Mouse (Mus musculus) C2C12 (cell line): Measurements from ENCODE around the gene 9130409I23Rik. TPM values are rescaled to one million over a fixed set of nuclear protein-coding genes. Genes with fewer than 3 reads are reported as not detected.
A peak's percentile ranks its signal among the peaks of the same experiment; 100 is the strongest.

Experiments used
- H3K27me3 ChIP-seq: one replicate; pipeline ENCODE4 v1.6.1; 2011; ENCODE audit not compliant: control insufficient read depth, insufficient read depth, insufficient read length
- H3K36me3 ChIP-seq: one replicate; pipeline ENCODE4 v1.6.1; 2011; ENCODE audit not compliant: control insufficient read depth, insufficient read depth
- H3K4me3 ChIP-seq: one replicate; pipeline ENCODE4 v1.5.1; 2011; ENCODE audit warnings: mild to moderate bottlenecking, control low read depth; ENCODE audit not compliant: poor library complexity, insufficient read depth, severe bottlenecking
- H3K79me2 ChIP-seq: one replicate; pipeline ENCODE4 v1.6.1; 2011; ENCODE audit not compliant: control insufficient read depth, insufficient read depth
- H3K79me3 ChIP-seq: one replicate; pipeline ENCODE4 v1.6.1; 2011; ENCODE audit warnings: low read depth, control low read depth
- H3ac ChIP-seq: one replicate; pipeline ENCODE3; 2011; ENCODE audit warnings: low read depth; ENCODE audit not compliant: control insufficient read depth, insufficient read length
- CEBPB ChIP-seq: IDR thresholded peaks from one replicate; pipeline ENCODE4 v1.6.1; 2011; ENCODE audit warnings: low read depth, mild to moderate bottlenecking, control low read depth, moderate library complexity
- CTCF ChIP-seq: IDR thresholded peaks from one replicate; pipeline ENCODE4 v1.5.1; 2011; ENCODE audit not compliant: control insufficient read depth, insufficient read depth, insufficient read length
- FOSL1 ChIP-seq: IDR thresholded peaks from one replicate; pipeline ENCODE4 v1.8.0; 2011; ENCODE audit warnings: mild to moderate bottlenecking, low read length; ENCODE audit not compliant: poor library complexity, insufficient read depth, severe bottlenecking
- MAX ChIP-seq: IDR thresholded peaks from one replicate; pipeline ENCODE4 v1.6.1; 2011; ENCODE audit warnings: mild to moderate bottlenecking, control low read depth
- MYOD1 ChIP-seq: IDR thresholded peaks from one replicate; pipeline ENCODE4 v1.6.1; 2011; ENCODE audit warnings: low read depth; ENCODE audit not compliant: control insufficient read depth, insufficient read length
- MYOG ChIP-seq: IDR thresholded peaks from one replicate; pipeline ENCODE4 v1.6.1; 2011; ENCODE audit not compliant: control insufficient read depth, insufficient read length; ENCODE audit errors: extremely low read depth
- USF1 ChIP-seq: IDR thresholded peaks from one replicate; pipeline ENCODE4 v1.6.1; 2011; ENCODE audit warnings: low read depth, mild to moderate bottlenecking, control low read depth, moderate library complexity
- polyA plus RNA-seq: library from polyadenylated mRNA; unstranded; fragments of >200 nt; fragmentation: generic; extraction: Trizol; gene quantifications from one replicate; pipeline ENCODE4 v1.2.1, GENCODE M21; 2012; ENCODE audit warnings: missing spikeins

Gene 9130409I23Rik
- polyA plus RNA-seq, 1 experiment, result not detected

DNA sequence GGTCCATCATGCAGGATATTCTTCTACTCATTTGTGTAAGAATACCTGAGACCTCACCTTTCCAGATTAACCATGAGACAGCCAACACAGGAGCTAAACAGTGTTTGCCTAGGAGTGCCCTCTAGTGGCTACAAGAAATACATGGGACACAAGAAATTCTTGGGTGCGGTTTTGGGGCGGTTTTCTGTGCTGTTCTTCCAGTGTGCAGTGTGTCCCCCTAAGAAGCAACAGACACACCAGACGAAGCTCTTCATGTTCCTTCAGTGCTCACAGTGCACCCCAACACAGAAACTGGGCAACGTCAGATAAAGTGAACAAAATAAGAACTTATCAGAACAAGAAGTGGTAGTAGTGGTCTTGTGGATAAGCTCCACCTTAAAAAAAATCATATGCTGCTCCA, 11.4 kb upstream of the 9130409I23Rik start:
- Histone ChIP-seq H3ac (no peak overlapping the region), H3K27me3 (peaks cover 5% of the 10 kb centered on the region), H3K79me2 (no peaks in the 10 kb centered on the region), H3K79me3 (no peaks in the 10 kb centered on the region), H3K36me3 (no peaks in the 10 kb centered on the region), H3K4me3 (no peak overlapping the region)
- TF ChIP-seq CEBPB, result no peak
- peak; percentile 18 for TF ChIP-seq CTCF

DNA sequence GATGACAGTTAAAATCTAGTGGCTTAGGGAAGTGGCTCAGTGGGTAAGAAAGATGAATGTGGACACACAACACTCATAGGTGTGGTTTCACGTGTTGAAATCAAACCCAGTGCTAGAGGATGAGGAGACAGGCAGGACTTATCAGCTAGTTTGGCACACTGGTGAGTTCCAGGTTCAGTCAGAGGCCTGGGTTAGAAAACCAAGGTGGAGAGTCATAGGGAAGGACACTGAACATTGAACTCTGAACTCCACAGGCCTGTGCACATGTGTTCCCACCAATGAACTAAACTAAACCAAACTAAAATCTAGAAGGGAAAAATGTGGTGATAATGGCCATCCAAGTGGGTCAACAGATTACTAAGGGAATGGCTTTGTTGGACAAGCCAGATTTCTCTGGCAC, 3.5 kb upstream of the 9130409I23Rik start:
- no peak overlapping the region for H3K4me3 ChIP-seq
- H3K79me2 ChIP-seq, result no peaks in the 10 kb centered on the region
- H3K79me3 ChIP-seq, result no peaks in the 10 kb centered on the region
- H3K36me3 ChIP-seq, result no peaks in the 10 kb centered on the region
- H3K27me3 ChIP-seq, result peaks cover 23% of the 10 kb centered on the region
- H3ac ChIP-seq, result no peak overlapping the region
- TF ChIP-seq CTCF (no peak), CEBPB (no peak), FOSL1 (no peak), MAX (no peak), USF1 (no peak), MYOG (no peak), MYOD1 (no peak)

DNA sequence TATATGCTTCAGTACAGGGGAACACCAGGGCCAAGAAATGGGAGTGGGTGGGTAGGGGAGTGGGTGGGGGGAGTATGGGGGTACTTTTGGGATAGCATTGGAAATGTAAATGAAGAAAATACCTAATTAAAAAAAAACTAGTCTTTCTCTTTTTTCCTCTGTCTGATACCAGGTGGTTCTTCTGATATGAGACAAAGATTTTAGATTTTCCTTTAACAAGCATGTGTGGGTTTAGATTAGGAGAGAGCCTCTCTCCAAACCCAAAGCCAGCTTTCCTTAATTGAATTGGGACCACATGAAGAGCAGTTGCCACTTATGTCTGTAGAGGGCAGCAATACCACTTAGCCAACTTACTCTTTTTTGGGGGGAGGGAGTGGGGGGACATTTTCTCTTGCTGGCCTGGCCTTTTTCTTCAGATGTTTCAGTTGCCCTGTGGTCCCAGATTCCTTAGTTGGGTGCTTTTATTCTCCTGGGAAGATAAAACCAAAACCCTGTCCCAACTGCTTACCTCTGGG, 1.7 kb upstream of the 9130409I23Rik start:
- H3K27me3 ChIP-seq, result peaks cover 32% of the 10 kb centered on the region
- H3K79me2 ChIP-seq, result no peaks in the 10 kb centered on the region
- no peak overlapping the region for H3ac ChIP-seq
- no peak overlapping the region for H3K4me3 ChIP-seq
- TF ChIP-seq FOSL1 (no peak), USF1 (no peak), CEBPB (no peak), MYOD1 (no peak), MYOG (no peak)
- no peaks in the 10 kb centered on the region for H3K79me3 ChIP-seq
- no peaks in the 10 kb centered on the region for H3K36me3 ChIP-seq

DNA sequence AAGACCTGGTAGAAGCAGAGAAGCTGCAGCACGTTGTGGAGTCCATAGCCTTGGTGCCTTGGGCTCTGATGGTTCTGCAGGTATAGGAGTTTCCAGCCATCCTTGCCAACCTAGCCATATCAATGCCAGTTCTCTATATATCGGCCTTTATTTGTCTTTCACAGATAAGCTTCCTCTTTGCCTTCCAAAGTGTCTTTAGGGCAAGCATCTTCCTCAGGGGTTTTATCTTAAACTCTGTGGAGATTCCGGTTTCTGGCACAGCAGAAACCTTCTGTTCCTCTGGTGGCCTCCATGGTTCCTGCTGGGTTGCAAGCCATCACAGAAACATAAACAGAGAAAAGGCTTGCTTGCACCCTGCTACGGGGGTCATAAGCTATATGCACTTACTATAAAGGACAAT, 1.9 kb downstream of the 9130409I23Rik start:
- Histone ChIP-seq H3K36me3 (no peaks in the 10 kb centered on the region), H3K27me3 (peaks cover 16% of the 10 kb centered on the region), H3K79me2 (no peaks in the 10 kb centered on the region), H3K4me3 (no peak overlapping the region), H3ac (no peak overlapping the region), H3K79me3 (no peaks in the 10 kb centered on the region)
- TF ChIP-seq MYOG (no peak), CEBPB (no peak), FOSL1 (no peak), MYOD1 (no peak), MAX (no peak), CTCF (no peak), USF1 (no peak)

DNA sequence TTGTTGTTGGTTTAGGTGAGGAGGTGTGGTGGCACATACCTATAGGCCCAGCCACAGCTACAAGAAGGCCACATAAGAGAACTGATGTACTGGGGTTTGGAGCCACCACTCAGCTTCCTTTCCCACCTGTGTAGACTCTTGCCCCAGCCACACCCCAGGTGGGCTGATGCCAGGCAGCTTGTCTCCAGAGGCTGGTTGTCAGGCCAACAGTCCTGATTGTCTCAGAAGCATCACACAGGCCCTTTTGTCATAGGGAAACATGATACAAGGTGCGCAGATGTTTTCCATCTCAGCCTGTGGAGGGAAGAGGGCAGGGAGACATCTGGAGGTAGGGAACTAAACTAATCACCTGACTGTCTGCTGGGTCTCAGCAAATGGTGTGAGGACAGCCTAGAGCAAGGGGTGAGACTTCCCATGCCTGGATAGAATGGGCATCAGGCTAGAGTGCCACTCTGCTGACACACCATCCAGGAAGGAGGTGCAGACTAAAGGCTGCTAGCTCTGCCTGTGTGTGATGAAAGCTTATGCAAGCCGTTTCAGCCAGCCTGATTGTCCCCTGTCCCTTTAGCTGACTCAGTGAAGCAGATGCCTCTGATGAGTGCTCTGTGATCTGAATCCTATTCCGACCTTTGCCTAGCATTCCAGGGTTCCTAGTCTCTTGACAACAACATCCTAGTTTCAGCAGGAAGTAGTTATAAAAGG, 10.9 kb downstream of the 9130409I23Rik start:
- peaks cover 19% of the 10 kb centered on the region for H3K27me3 ChIP-seq
- TF ChIP-seq USF1, result no peak
- no peak for TF ChIP-seq MYOG
- TF ChIP-seq CEBPB, result no peak
- TF ChIP-seq CTCF, result no peak
- TF ChIP-seq MYOD1, result no peak
- no peaks in the 10 kb centered on the region for H3K79me2 ChIP-seq
- H3K4me3 ChIP-seq, result no peak overlapping the region
- no peak overlapping the region for H3ac ChIP-seq
- no peaks in the 10 kb centered on the region for H3K36me3 ChIP-seq
- H3K79me3 ChIP-seq, result no peaks in the 10 kb centered on the region

DNA sequence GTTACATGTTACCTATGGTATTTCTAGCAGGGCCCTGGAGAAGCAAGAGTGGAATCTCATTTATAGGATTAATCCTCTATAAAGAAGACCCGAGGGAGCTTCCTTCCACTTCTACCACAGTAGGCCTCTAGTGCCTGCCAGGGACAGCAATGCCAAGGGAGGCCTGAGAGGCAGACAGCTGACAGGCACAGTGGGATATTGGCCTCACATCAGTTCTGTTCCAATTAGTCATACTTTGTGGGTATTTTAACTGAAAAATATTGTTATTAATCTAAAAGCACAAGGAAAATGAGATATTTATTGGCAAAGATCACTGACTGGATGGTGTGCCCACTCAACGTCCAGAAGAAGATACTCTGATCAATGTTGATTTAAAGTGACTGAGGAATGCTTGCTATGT, 13.0 kb downstream of the 9130409I23Rik start:
- Histone ChIP-seq H3K36me3 (no peaks in the 10 kb centered on the region), H3ac (no peak overlapping the region), H3K79me2 (no peaks in the 10 kb centered on the region), H3K4me3 (no peak overlapping the region), H3K27me3 (peaks cover 31% of the 10 kb centered on the region), H3K79me3 (no peaks in the 10 kb centered on the region)
- TF ChIP-seq MYOG (no peak), FOSL1 (no peak), USF1 (no peak), CTCF (no peak), MYOD1 (no peak), MAX (no peak)
